Mouse (Mus musculus) ES-Bruce4 (cell line): Measurements from ENCODE around the gene Trim42.

ENCODE experiments used
- CTCF ChIP-seq: IDR thresholded peaks from one replicate; pipeline ENCODE4 v1.8.1; 2011; ENCODE audit warnings: low read depth, low read length
- EP300 ChIP-seq: IDR thresholded peaks from 2 replicates; pipeline ENCODE4 v1.6.1; 2011; ENCODE audit warnings: low read depth, low read length; ENCODE audit not compliant: insufficient read depth
- POLR2A ChIP-seq: IDR thresholded peaks from one replicate; pipeline ENCODE4 v1.8.1; 2011; ENCODE audit warnings: low read length; ENCODE audit not compliant: insufficient read depth

DNA sequence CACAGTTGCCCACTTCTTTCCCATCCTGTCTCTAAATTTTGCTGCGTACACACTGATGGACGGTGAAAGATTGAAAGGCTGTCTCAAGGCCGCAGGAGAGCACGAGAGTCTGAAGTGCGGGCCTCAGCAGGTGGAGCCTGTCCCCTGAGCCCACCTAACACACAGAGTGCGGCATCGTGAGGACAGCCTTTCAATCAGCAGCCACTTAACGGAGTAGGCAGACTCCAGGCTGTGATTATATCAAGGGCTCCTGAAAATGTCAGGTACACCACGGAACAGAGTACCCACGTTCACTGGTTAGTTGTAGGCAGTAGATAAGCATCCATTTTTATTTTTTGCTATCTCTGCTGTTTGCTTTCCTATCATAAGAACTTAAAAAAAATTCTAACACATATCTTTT, 47.6 kb downstream of the Trim42 start:
- no peak for TF ChIP-seq CTCF
- TF ChIP-seq EP300 = no peak
- TF ChIP-seq POLR2A = no peak
